Mouse (Mus musculus): ENCODE data around the gene Vstm5. TPM values are rescaled to one million over a fixed set of nuclear protein-coding genes. Genes with fewer than 3 reads are reported as not detected.
A peak's percentile ranks its signal among the peaks of the same experiment; 100 is the strongest.
"Not testable (repeated sequence)": the region's sequence is repeated elsewhere in the genome, so short reads cannot be mapped to it uniquely, and the experiment has no call there.

Gene Vstm5
- 1.7 and 2.6 TPM in 2 replicates for polyA plus RNA-seq (2016; fragmentation: Nextera tagmentation; extraction: Ambion mirVana)

- Histone ChIP-seq H3K27ac (peak within 1 kb of the TSS; percentile 87), H3K4me1 (peaks cover 20% of the 10 kb centered on the region), H3K9me3 (no peaks in the 10 kb centered on the region), H3K36me3 (no peaks in the 10 kb centered on the region), H3K27me3 (ENCODE audit: insufficient read depth, poor library complexity, severe bottlenecking) (0 out of 2 replicates have a peak, but pooled peaks cover 16% of the 10 kb centered on the region), H3K4me3 (peak within 1 kb of the TSS; percentile 71)
- DNase-seq (ENCODE audit: low spot score): no peak
- WGBS: 5% methylated on average over 35 of the region's 35 CpGs
These were observed at the start of gene Vstm5 for GRCm38 (mm10) chr9:15239042-15239925. Gene Vstm5, plus strand, starts transcription at chr9:15239045.

GRCm38 (mm10) chr9:15194806-15195205, 44.0 kb upstream of the Vstm5 start:
- not testable (repeated sequence) for H3K27me3 ChIP-seq (ENCODE audit: insufficient read depth, poor library complexity, severe bottlenecking); H3K27ac ChIP-seq; H3K36me3 ChIP-seq; H3K4me3 ChIP-seq; H3K9me3 ChIP-seq; H3K4me1 ChIP-seq; DNase-seq (ENCODE audit: low spot score)
- 70% methylated on average over 10 of the region's 10 CpGs for WGBS

- DNase-seq (ENCODE audit: low spot score): no peak
- Histone ChIP-seq H3K9me3 (no peaks in the 10 kb centered on the region), H3K36me3 (no peaks in the 10 kb centered on the region), H3K4me1 (no peaks in the 10 kb centered on the region; the same call in 1 of the 2 replicates), H3K4me3 (no peak overlapping the region), H3K27ac (no peak overlapping the region), H3K27me3 (ENCODE audit: insufficient read depth, poor library complexity, severe bottlenecking) (no peaks in the 10 kb centered on the region)
- WGBS: 84% methylated on average over 4 of the region's 4 CpGs
These were observed 32.2 kb upstream of the Vstm5 start for GRCm38 (mm10) chr9:15206631-15207030.

- H3K36me3 ChIP-seq: no peaks in the 10 kb centered on the region
- DNase-seq (ENCODE audit: low spot score): no peak
- H3K4me3 ChIP-seq: no peak overlapping the region
- no peaks in the 10 kb centered on the region for H3K27me3 ChIP-seq (ENCODE audit: insufficient read depth, poor library complexity, severe bottlenecking)
- 65% methylated on average over 2 of the region's 2 CpGs for WGBS
- H3K9me3 ChIP-seq: no peaks in the 10 kb centered on the region
- H3K4me1 ChIP-seq: no peaks in the 10 kb centered on the region
- H3K27ac ChIP-seq: no peak overlapping the region
These were observed 29.5 kb upstream of the Vstm5 start for GRCm38 (mm10) chr9:15209320-15209719.

- H3K36me3 ChIP-seq: no peaks in the 10 kb centered on the region
- no peak overlapping the region for H3K4me3 ChIP-seq
- no peak for DNase-seq (ENCODE audit: low spot score)
- H3K9me3 ChIP-seq: no peaks in the 10 kb centered on the region
- no peak overlapping the region for H3K27ac ChIP-seq
- no peaks in the 10 kb centered on the region for H3K27me3 ChIP-seq (ENCODE audit: insufficient read depth, poor library complexity, severe bottlenecking)
- H3K4me1 ChIP-seq: no peaks in the 10 kb centered on the region
- 79% methylated on average over 3 of the region's 3 CpGs for WGBS
These were observed 27.0 kb upstream of the Vstm5 start for GRCm38 (mm10) chr9:15211876-15212275.

GRCm38 (mm10) chr9:15213695-15214094, 25.1 kb upstream of the Vstm5 start:
- Histone ChIP-seq H3K4me1 (no peaks in the 10 kb centered on the region), H3K36me3 (no peaks in the 10 kb centered on the region), H3K27me3 (ENCODE audit: insufficient read depth, poor library complexity, severe bottlenecking) (no peaks in the 10 kb centered on the region), H3K9me3 (no peaks in the 10 kb centered on the region), H3K27ac (no peak overlapping the region), H3K4me3 (no peak overlapping the region)
- WGBS: 76% methylated on average over 1 of the region's 1 CpGs
- DNase-seq (ENCODE audit: low spot score): no peak

GRCm38 (mm10) chr9:15224912-15225311, 13.9 kb upstream of the Vstm5 start:
- no peaks in the 10 kb centered on the region for H3K4me1 ChIP-seq
- 40% methylated on average over 2 of the region's 2 CpGs for WGBS
- H3K27ac ChIP-seq: no peak overlapping the region
- H3K9me3 ChIP-seq: no peaks in the 10 kb centered on the region
- H3K4me3 ChIP-seq: no peak overlapping the region
- DNase-seq (ENCODE audit: low spot score): no peak
- no peaks in the 10 kb centered on the region for H3K36me3 ChIP-seq
- H3K27me3 ChIP-seq (ENCODE audit: insufficient read depth, poor library complexity, severe bottlenecking): no peaks in the 10 kb centered on the region

GRCm38 (mm10) chr9:15232445-15232844, 6.4 kb upstream of the Vstm5 start:
- WGBS: 75% methylated on average over 3 of the region's 3 CpGs
- H3K27ac ChIP-seq: no peak overlapping the region
- no peaks in the 10 kb centered on the region for H3K36me3 ChIP-seq
- no peaks in the 10 kb centered on the region for H3K9me3 ChIP-seq
- no peaks in the 10 kb centered on the region for H3K4me1 ChIP-seq
- no peak overlapping the region for H3K4me3 ChIP-seq
- no peak for DNase-seq (ENCODE audit: low spot score)
- no peaks in the 10 kb centered on the region for H3K27me3 ChIP-seq (ENCODE audit: insufficient read depth, poor library complexity, severe bottlenecking)

- no peak for DNase-seq (ENCODE audit: low spot score)
- 0 out of 2 replicates have a peak, but pooled peaks cover 6% of the 10 kb centered on the region for H3K27me3 ChIP-seq (ENCODE audit: insufficient read depth, poor library complexity, severe bottlenecking)
- no peaks in the 10 kb centered on the region for H3K9me3 ChIP-seq
- H3K27ac ChIP-seq: no peak overlapping the region
- WGBS: 75% methylated on average over 1 of the region's 1 CpGs
- H3K4me3 ChIP-seq: no peak overlapping the region
- H3K4me1 ChIP-seq: peaks cover 10% of the 10 kb centered on the region
- no peaks in the 10 kb centered on the region for H3K36me3 ChIP-seq
These were observed 5.2 kb upstream of the Vstm5 start for GRCm38 (mm10) chr9:15233604-15234003.

GRCm38 (mm10) chr9:15235986-15236385, 2.9 kb upstream of the Vstm5 start:
- Histone ChIP-seq H3K36me3 (no peaks in the 10 kb centered on the region), H3K4me1 (peaks cover 20% of the 10 kb centered on the region), H3K9me3 (no peaks in the 10 kb centered on the region), H3K27ac (no peak overlapping the region), H3K4me3 (no peak overlapping the region), H3K27me3 (ENCODE audit: insufficient read depth, poor library complexity, severe bottlenecking) (0 out of 2 replicates have a peak, but pooled peaks cover 16% of the 10 kb centered on the region)
- DNase-seq (ENCODE audit: low spot score): no peak
- 70% methylated on average over 3 of the region's 3 CpGs for WGBS

GRCm38 (mm10) chr9:15237516-15238296, 1.1 kb upstream of the Vstm5 start:
- H3K4me1 ChIP-seq: peaks cover 20% of the 10 kb centered on the region
- peak overlapping the region; percentile 56 for H3K27ac ChIP-seq
- WGBS: 45% methylated on average over 14 of the region's 14 CpGs
- DNase-seq (ENCODE audit: low spot score): no peak
- no peaks in the 10 kb centered on the region for H3K36me3 ChIP-seq
- no peak overlapping the region for H3K4me3 ChIP-seq
- no peaks in the 10 kb centered on the region for H3K9me3 ChIP-seq
- H3K27me3 ChIP-seq (ENCODE audit: insufficient read depth, poor library complexity, severe bottlenecking): 0 out of 2 replicates have a peak, but pooled peaks cover 16% of the 10 kb centered on the region

- no peaks in the 10 kb centered on the region for H3K9me3 ChIP-seq
- peaks cover 20% of the 10 kb centered on the region for H3K4me1 ChIP-seq
- H3K27ac ChIP-seq: peak overlapping the region; percentile 87; the same call in 1 of the 2 replicates
- H3K36me3 ChIP-seq: no peaks in the 10 kb centered on the region
- 69% methylated on average over 16 of the region's 16 CpGs for WGBS
- DNase-seq (ENCODE audit: low spot score): no peak
- peak overlapping the region; percentile 71 for H3K4me3 ChIP-seq
- H3K27me3 ChIP-seq (ENCODE audit: insufficient read depth, poor library complexity, severe bottlenecking): 0 out of 2 replicates have a peak, but pooled peaks cover 16% of the 10 kb centered on the region
These were observed 401 bp upstream of the Vstm5 start for GRCm38 (mm10) chr9:15238297-15238990.

Measured in heart, embryonic 10.5 days (tissue).